Mouse (Mus musculus) liver, postnatal 0 days (tissue): ENCODE data around the gene Tshz2.

ENCODE experiments used
- CTCF ChIP-seq: sonication (generic); IDR thresholded peaks from 2 replicates; pipeline ENCODE4 v1.5.1; 2016; ENCODE audit warnings: antibody characterized with exemption, low read depth
- EP300 ChIP-seq: IDR thresholded peaks from 2 replicates; pipeline ENCODE4 v1.6.1; 2016; ENCODE audit warnings: antibody characterized with exemption, low read depth, mild to moderate bottlenecking

- no peak for TF ChIP-seq EP300
- no peak for TF ChIP-seq CTCF
These were observed 282.5 kb downstream of the Tshz2 start for GRCm38 (mm10) chr2:169915326-169915725.
